Mouse (Mus musculus): Measurements from ENCODE around the gene Ipp.

Ipp gene

DNA sequence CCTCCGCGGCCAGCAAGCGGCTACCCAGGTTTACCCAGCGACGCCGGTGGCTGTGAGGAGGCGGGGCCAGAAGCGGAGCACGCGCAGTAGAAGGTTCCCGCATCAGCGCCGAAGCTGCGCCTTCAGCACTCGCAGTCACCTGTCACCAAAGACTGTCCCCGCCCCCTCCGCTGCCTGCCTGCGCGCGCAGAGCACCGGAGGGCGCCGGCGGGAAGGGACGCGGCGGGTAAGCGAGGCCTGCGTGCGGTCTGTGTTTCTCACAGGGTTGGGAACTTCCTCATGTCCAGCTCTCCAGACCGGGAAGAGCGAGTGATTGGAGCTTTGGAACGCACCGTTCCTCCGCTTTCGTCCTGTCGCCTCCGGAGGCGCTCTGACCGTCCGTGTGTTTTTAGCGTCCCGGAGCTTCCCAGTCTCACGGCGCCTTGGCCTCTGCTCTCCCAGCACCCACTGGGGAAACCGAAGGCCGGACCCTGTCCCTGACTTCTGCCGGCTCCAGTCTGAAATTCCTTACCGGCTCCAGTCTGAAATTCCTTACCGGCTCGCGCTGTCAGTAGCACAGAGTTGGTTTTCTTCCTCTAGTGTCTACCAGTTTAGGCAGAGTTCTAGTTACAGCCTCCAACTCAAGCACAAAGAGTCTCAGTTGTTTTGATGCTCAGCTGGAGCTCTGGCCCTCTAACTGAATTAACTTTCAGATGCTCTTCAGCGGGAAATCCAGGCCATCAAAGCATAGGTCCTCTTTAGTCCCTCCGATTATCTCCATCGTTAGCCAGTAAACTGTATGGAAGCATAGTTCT is at the start of gene Ipp:
Ipp (plus strand) TSS at position 125 of the 794 bp plus-strand sequence.
- peak; percentile 89 to 93 for DNase-seq (ENCODE audit: low spot score in 2 of 2)

- DNase-seq (ENCODE audit: low spot score in 2 of 2): no peak
Measured at GRCm38 (mm10) chr4:116461943-116462342, 45.4 kb upstream of the Ipp start.

GRCm38 (mm10) chr4:116463231-116464125 is 43.9 kb upstream of the Ipp start:
- peak; percentile 35 to 60 for DNase-seq (ENCODE audit: low spot score in 2 of 2)

- peak; percentile 79 to 80 for DNase-seq (ENCODE audit: low spot score in 2 of 2)
Measured at GRCm38 (mm10) chr4:116464126-116464981, 43.0 kb upstream of the Ipp start, which contains the start of gene Mast2. Mast2 (minus strand) TSS chr4:116464183.

- DNase-seq (ENCODE audit: low spot score in 2 of 2): no peak
Measured at GRCm38 (mm10) chr4:116481322-116481721, 26.0 kb upstream of the Ipp start.

GRCm38 (mm10) chr4:116483476-116483875 is 23.9 kb upstream of the Ipp start:
- DNase-seq (ENCODE audit: low spot score in 2 of 2): no peak

GRCm38 (mm10) chr4:116491119-116491536 is 16.2 kb upstream of the Ipp start:
- peak in 1 of 2 experiments; percentile 18 for DNase-seq (ENCODE audit: low spot score in 2 of 2)

GRCm38 (mm10) chr4:116491886-116492285 is 15.5 kb upstream of the Ipp start:
- no peak for DNase-seq (ENCODE audit: low spot score in 2 of 2)

GRCm38 (mm10) chr4:116492460-116492859 is 14.9 kb upstream of the Ipp start:
- no peak for DNase-seq (ENCODE audit: low spot score in 2 of 2)

DNA sequence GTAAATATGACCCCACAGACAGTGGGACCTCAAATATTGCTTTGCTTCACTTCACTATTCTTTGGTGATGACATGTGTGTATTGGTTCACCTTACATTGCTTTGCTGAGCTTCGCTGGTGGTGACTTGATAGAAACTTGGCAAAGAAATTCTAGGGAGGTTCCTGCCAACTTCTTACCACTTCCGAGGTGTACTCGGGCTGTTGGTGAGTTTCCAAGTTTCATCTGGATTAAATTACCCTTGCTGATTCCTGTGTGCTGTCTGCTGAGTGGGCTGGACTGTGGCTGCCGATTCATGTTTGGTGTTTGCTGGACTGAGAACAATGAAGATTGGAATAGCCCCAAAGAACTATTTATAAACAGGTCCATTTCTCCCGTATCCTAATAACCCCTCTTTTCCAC is 13.7 kb upstream of the Ipp start:
- DNase-seq (ENCODE audit: low spot score in 2 of 2): no peak

DNA sequence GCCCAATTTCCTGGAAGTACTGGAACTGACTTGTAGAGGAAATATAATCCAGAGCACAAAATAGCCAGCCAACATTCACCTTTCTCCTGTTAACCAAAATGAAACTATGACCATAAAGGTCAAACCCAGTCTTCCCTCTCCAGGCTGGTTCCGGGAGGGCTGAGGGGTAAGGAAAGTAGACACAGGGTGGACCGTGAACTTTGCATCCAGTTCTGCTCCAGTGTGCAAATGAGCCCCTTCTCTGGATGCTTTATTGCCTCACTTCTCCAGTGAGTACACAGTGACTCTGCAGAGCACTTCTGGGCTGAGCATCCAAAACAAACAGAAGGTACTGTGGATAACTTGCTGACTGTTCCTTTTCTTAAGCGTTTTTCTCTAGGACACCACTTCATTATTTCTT is 7.4 kb upstream of the Ipp start:
- no peak for DNase-seq (ENCODE audit: low spot score in 2 of 2)

GRCm38 (mm10) chr4:116506886-116507424 is 394 bp upstream of the Ipp start:
- DNase-seq (ENCODE audit: low spot score in 2 of 2): no peak

GRCm38 (mm10) chr4:116531109-116531508 is 23.8 kb downstream of the Ipp start:
- no peak for DNase-seq (ENCODE audit: low spot score in 2 of 2)

DNA sequence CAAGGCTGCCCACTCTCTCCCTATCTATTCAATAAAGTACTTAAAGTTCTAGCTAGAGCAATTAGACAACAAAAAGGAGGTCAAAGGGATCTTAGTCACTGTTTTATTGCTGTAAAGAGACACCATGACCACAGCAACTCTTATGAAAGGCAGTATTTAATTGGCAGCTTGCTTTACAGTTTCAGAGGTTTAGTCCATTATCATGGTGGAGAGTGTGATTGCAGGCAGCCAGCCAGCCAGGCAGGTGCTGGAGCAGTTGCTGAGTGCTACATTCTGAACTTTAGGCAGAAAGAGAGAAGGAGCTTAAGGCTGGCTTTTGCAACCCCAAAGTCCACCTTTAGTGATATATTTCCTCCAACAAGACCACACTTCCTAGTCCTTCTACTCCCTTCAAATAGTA is 29.0 kb downstream of the Ipp start:
- DNase-seq (ENCODE audit: low spot score in 2 of 2): no peak

DNA sequence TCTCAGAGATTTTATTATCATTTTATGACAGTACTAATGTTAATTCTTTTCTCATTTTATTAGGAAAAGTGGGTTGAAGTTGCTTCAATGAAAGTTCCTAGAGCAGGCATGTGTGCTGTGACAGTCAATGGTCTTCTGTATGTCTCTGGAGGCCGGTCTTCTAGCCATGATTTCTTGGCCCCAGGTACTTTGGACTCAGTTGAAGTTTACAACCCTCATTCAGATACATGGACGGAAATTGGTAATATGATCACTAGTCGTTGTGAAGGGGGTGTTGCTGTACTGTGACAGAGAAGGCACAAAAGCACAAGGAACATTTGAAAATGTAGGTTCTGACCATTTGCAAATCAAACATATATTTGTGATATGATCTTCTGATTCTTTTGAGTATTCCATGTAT is 30.4 kb downstream of the Ipp start:
- no peak for DNase-seq (ENCODE audit: low spot score in 2 of 2)

GRCm38 (mm10) chr4:116550432-116550831 is 43.1 kb downstream of the Ipp start:
- no peak for DNase-seq (ENCODE audit: low spot score in 2 of 2)

GRCm38 (mm10) chr4:116553035-116553434 is 45.7 kb downstream of the Ipp start:
- no peak for DNase-seq (ENCODE audit: low spot score in 2 of 2)

DNA sequence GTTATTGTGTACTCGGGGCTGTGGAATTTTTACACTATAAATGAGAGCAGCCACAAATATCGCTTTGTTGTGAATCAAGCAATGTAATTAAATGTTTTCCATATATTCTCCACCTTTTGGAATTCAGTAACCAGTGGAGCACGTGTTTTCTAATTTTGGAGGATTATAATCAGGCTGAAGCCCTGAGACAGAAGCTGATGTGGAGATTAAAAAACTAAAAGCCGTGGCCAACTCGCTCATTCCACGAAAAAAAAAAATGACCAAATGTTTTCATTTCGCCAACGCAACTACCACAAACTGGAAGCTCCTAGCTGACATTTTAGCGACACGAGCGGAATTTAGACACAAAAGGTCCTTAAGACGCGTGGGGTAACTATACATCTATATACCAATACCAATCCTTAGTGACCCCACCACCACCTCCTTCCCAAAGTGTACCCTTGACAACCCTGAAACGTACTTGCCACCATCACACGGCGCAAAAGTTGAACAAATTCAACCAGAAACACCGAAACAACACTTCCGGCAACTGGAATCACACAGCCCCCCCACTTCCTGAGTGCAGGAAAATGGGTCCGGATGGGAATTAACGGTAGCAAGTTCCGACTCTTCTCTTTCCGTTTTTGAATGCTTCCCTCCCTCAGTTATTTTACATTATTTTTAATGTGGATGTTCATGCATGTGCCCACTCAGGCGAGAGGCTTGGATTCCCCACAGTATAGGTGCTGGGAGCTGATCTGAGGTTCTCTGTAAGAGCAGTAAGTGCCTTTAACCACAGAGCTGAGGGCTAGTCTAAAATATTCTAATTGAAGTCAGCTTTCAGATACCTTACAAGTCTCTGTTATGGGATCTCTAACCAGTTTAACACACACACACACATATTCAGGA is 48.3 kb downstream of the Ipp start, which contains the start of gene Tmem69:
Tmem69 (minus strand) TSS at position 524 of the 888 bp plus-strand sequence.
- peak; percentile 61 to 67 for DNase-seq (ENCODE audit: low spot score in 2 of 2)

GRCm38 (mm10) chr4:116556561-116557305 is 49.4 kb downstream of the Ipp start:
- peak; percentile 87 to 90 for DNase-seq (ENCODE audit: low spot score in 2 of 2)
